Mouse (Mus musculus) retina, postnatal 7 days (tissue): Measurements from ENCODE around the gene Ms4a4c.
"Not testable (repeated sequence)": the region's sequence is repeated elsewhere in the genome, so short reads cannot be mapped to it uniquely, and the experiment has no call there.

Experiments
- DNase-seq: peaks from one replicate; pipeline ENCODE4 v3.0.0-alpha.2; 2012; ENCODE audit warnings: low read depth, low spot score

Gene Ms4a4c

DNA sequence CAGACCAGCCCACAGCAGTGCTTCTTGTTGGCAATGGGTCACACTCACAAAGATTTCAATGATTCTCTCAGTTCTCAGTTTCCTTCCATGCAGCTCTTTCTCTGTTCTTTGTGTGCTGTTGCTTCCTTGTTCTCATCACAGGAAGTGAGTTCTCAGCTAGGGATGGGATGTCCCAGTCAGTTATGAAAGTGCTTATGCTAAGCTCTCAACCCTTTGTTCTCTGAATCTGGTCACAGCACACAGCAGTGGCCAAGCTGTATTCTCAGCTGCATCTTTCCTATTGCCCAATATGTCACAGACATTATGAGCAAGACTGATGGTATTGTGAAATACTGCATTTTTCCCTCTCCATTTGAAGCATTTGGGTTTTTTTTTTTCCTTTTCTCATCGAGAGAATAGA lies 60.2 kb downstream of the Ms4a4c start:
- DNase-seq: not testable (repeated sequence)

DNA sequence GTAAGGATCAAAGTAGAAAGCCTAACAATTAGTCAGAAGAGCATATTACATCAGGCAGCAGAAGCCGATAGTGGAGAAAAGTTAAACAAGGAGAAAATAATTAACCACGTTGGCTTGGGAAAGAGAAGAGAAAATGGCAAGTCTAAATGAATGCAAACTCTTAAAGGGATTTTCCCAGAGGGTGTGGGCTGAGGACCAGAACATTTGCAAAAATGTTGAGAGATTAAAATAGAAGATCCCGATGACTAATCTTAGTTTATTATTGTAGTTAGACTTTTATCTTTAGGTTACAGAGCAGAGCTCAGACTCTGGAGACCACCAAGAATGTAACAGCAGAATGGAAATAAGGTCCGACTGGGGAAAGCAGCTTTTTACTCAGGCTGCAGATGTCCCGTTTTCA lies 61.9 kb downstream of the Ms4a4c start:
- DNase-seq: no peak

DNA sequence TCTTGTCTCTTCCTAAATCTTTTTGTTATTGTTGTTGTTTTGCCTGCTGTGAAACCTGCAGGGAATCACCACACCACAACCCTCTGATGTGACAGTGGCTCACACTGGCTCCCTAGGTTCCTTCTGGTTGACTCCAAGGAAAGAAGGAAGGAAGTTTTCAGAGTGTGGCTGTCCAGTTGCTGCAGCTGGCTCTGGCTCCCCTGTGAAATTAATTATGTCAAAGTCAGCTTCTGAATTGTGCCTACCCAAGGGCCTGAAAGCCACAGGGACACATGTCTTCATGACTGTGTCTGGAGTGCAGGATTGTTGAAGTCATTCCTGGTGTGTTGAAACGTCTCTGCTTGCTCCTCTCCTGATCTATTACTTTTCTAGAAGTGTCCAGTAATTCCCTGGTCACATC lies 63.8 kb downstream of the Ms4a4c start:
- DNase-seq: not testable (repeated sequence)

DNA sequence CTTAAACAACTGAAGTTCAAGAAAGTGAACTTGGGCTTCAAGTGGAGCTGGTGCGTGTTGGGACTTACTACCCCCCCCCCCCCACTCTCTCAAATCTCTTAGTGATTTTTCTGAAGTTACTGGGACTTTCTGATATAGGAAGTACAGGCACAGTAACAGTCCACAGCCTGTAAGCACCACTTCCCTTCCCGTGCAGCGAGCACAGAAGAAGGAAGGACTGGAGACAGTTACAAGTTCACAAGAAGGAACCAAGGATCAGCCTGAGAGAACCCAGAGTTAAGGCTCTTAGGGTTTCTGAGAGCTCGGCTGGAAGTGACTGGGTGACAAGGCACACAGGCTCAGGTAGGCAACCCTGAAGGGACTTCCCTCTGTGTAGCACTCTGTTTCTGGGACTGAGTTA lies 64.6 kb downstream of the Ms4a4c start, which contains the start of gene Ms4a6c:
TSS of gene Ms4a6c (plus strand) at position 152 of the 400 bp plus-strand sequence.
- DNase-seq: not testable (repeated sequence)
